Comparison of ENCODE assay signal across 8 mouse cellular contexts in genomic region chr11:121260211-121260906, GRCm38 (mm10). TPM values are rescaled to one million over a fixed set of nuclear protein-coding genes. Genes with fewer than 3 reads are reported as not detected.
DNase-seq lines count a peak whose midpoint lies in the region; ATAC-seq and TF ChIP-seq lines count a peak whose summit lies in the region.

No protein-coding gene starts in this region.

- H3K36me3 ChIP-seq in heart, postnatal 0 days (replicated peaks; ENCODE audit: control insufficient read depth, insufficient read depth, low read length), result peaks cover 16% of the 10 kb centered on the region

- peak overlapping the region; percentile 94 for H3K9ac ChIP-seq in heart, postnatal 0 days (replicated peaks; ENCODE audit: low read depth, low read length)

- no peaks in the 10 kb centered on the region for H3K9me3 ChIP-seq in heart, postnatal 0 days (replicated peaks; ENCODE audit: control insufficient read depth, low read length)

- DNase-seq in adrenal gland, postnatal 4 days (ENCODE audit: low spot score in 2 of 2), result peak; percentile 10 to 15
- no peak for DNase-seq in heart, postnatal 0 days (ENCODE audit: low spot score)
- peak in 1 of 2 experiments; percentile 38 for DNase-seq in left cerebral cortex, adult 2 months (ENCODE audit: extremely low spot score in 1 of 2, low spot score in 2 of 2)
- DNase-seq in lung, postnatal 4 days, result peak; percentile 50 to 55
- DNase-seq in right cerebral cortex, adult 18-20 months, result peak; percentile 20
- DNase-seq in urinary bladder, postnatal 14 days (ENCODE audit: low spot score), result peak; percentile 18

- peak; percentile 34 for ATAC-seq in CD4-positive, CD25-positive, alpha-beta regulatory T cell, adult 4 months
- peak; percentile 32 for ATAC-seq in erythroblast, adult 5-6 weeks (replicated peaks; ENCODE audit: low FRiP score, poor library complexity, severe bottlenecking)
- peak; percentile 21 for ATAC-seq in heart, postnatal 0 days (ENCODE audit: insufficient read depth, low read depth)

- H3K4me1 ChIP-seq in heart, postnatal 0 days (ENCODE audit: control insufficient read depth, insufficient read depth), result peaks cover 15% of the 10 kb centered on the region

- peak overlapping the region; percentile 83 for H3K27ac ChIP-seq in heart, postnatal 0 days (ENCODE audit: low read depth)
- peak overlapping the region; percentile 83 for H3K27ac ChIP-seq in left cerebral cortex, adult 2 months

- no peak for TF ChIP-seq CTCF in heart, postnatal 0 days (IDR thresholded peaks at IDR 0.05; ENCODE audit: low read depth)
- no peak for TF ChIP-seq CTCF in left cerebral cortex, adult 2 months (IDR thresholded peaks at IDR 0.05)

- H3K4me2 ChIP-seq in heart, postnatal 0 days (ENCODE audit: low read depth, low read length), result peak overlapping the region; percentile 87

- H3K27me3 ChIP-seq in heart, postnatal 0 days (ENCODE audit: control insufficient read depth, insufficient read depth, low read length), result no peaks in the 10 kb centered on the region

- peak overlapping the region; percentile 98 for H3K4me3 ChIP-seq in heart, postnatal 0 days (ENCODE audit: low read depth, low read length)
- H3K4me3 ChIP-seq in left cerebral cortex, adult 2 months, result peak overlapping the region; percentile 93

- WGBS in heart, postnatal 0 days, result under 1% methylated on average over 50 of the region's 60 CpGs

- intact Hi-C loops in left cerebral cortex, adult 2 months (cut with DNase I), result loop anchor here (5.0 kb wide), 1 partner anchor 92 kb away; the partner anchor contains the start of gene Wdr45b

- TF ChIP-seq EP300 in heart, postnatal 0 days (IDR thresholded peaks at IDR 0.05; ENCODE audit: low read depth), result no peak

RNA-seq across cellular contexts. Expression of gene Foxk2, which starts 0.6 kb away (rescaled TPM):
- 1 to 10 TPM; 4.1 to 6.1 TPM for polyA plus RNA-seq in CD4-positive, CD25-positive, alpha-beta regulatory T cell, adult 4 months (2017; shearing (Covaris generic))
- total RNA-seq in adrenal gland, postnatal 4 days (2021), result 10 to 100 TPM; 32.7 to 36.7 TPM
- 6.1 and 13.4 TPM in 2 replicates for total RNA-seq in erythroblast, adult 5-6 weeks (2015; ENCODE audit: low replicate concordance)
- total RNA-seq in erythroblast, adult 5-6 weeks (2017; ENCODE audit: low replicate concordance), result 7.1 and 7.2 TPM in 2 replicates
- total RNA-seq in heart, postnatal 0 days (2014; rRNA removed; ENCODE audit: low replicate concordance), result 23.5 and 25.8 TPM in 2 replicates
- 3.0 and 3.8 TPM in 2 replicates for polyA plus RNA-seq in heart, postnatal 0 days (2015; fragmentation: Nextera tagmentation; extraction: Ambion mirVana)
- total RNA-seq in left cerebral cortex, adult 2 months (2021), result 10 to 100 TPM; 84.0 to 86.5 TPM

RNA-seq across cellular contexts. Expression of gene Narf, which starts 23.3 kb away (rescaled TPM):
- polyA plus RNA-seq in CD4-positive, CD25-positive, alpha-beta regulatory T cell, adult 4 months (2017; shearing (Covaris generic)), result 10 to 100 TPM; 30.1 to 41.9 TPM
- total RNA-seq in adrenal gland, postnatal 4 days (2021), result 10 to 100 TPM; 28.4 to 36.2 TPM
- total RNA-seq in erythroblast, adult 5-6 weeks (2015; ENCODE audit: low replicate concordance), result 145 and 154 TPM in 2 replicates
- 264 and 277 TPM in 2 replicates for total RNA-seq in erythroblast, adult 5-6 weeks (2017; ENCODE audit: low replicate concordance)
- total RNA-seq in heart, postnatal 0 days (2014; rRNA removed; ENCODE audit: low replicate concordance), result 159 and 217 TPM in 2 replicates
- polyA plus RNA-seq in heart, postnatal 0 days (2015; fragmentation: Nextera tagmentation; extraction: Ambion mirVana), result 40.0 and 48.2 TPM in 2 replicates
- total RNA-seq in left cerebral cortex, adult 2 months (2021), result 10 to 100 TPM; 39.2 to 48.9 TPM

RNA-seq across cellular contexts. Expression of gene Cybc1, which starts 31.2 kb away (rescaled TPM):
- polyA plus RNA-seq in CD4-positive, CD25-positive, alpha-beta regulatory T cell, adult 4 months (2017; shearing (Covaris generic)), result 100 to 1,000 TPM; 103 to 150 TPM
- total RNA-seq in adrenal gland, postnatal 4 days (2021), result 10 to 100 TPM; 27.6 to 28.3 TPM
- 4.6 and 24.7 TPM in 2 replicates for total RNA-seq in erythroblast, adult 5-6 weeks (2015; ENCODE audit: low replicate concordance)
- 16.6 and 16.9 TPM in 2 replicates for total RNA-seq in erythroblast, adult 5-6 weeks (2017; ENCODE audit: low replicate concordance)
- 11.3 and 13.0 TPM in 2 replicates for total RNA-seq in heart, postnatal 0 days (2014; rRNA removed; ENCODE audit: low replicate concordance)
- polyA plus RNA-seq in heart, postnatal 0 days (2015; fragmentation: Nextera tagmentation; extraction: Ambion mirVana), result 12.4 and 13.5 TPM in 2 replicates
- 10 to 100 TPM; 22.0 to 23.3 TPM for total RNA-seq in left cerebral cortex, adult 2 months (2021)

RNA-seq across cellular contexts. Expression of gene Ogfod3, which starts 55.8 kb away (rescaled TPM):
- polyA plus RNA-seq in CD4-positive, CD25-positive, alpha-beta regulatory T cell, adult 4 months (2017; shearing (Covaris generic)), result 1 to 10 TPM; 7.8 to 8.8 TPM
- total RNA-seq in adrenal gland, postnatal 4 days (2021), result 10 to 100 TPM; 23.6 to 26.0 TPM
- total RNA-seq in erythroblast, adult 5-6 weeks (2015; ENCODE audit: low replicate concordance), result 0.77 and 1.0 TPM in 2 replicates
- total RNA-seq in erythroblast, adult 5-6 weeks (2017; ENCODE audit: low replicate concordance), result 2.6 TPM in 2 replicates
- 8.7 and 10.9 TPM in 2 replicates for total RNA-seq in heart, postnatal 0 days (2014; rRNA removed; ENCODE audit: low replicate concordance)
- 26.8 and 27.1 TPM in 2 replicates for polyA plus RNA-seq in heart, postnatal 0 days (2015; fragmentation: Nextera tagmentation; extraction: Ambion mirVana)
- total RNA-seq in left cerebral cortex, adult 2 months (2021), result 1 to 10 TPM; 7.2 TPM

RNA-seq across cellular contexts. Expression of gene Hexdc, which starts 56.1 kb away (rescaled TPM):
- polyA plus RNA-seq in CD4-positive, CD25-positive, alpha-beta regulatory T cell, adult 4 months (2017; shearing (Covaris generic)), result 1 to 10 TPM; 2.3 to 3.1 TPM
- 10 to 100 TPM; 21.9 to 22.5 TPM for total RNA-seq in adrenal gland, postnatal 4 days (2021)
- total RNA-seq in erythroblast, adult 5-6 weeks (2015; ENCODE audit: low replicate concordance), result 0.84 and 6.9 TPM in 2 replicates
- 0.51 and 3.9 TPM in 2 replicates for total RNA-seq in erythroblast, adult 5-6 weeks (2017; ENCODE audit: low replicate concordance)
- 23.8 and 36.6 TPM in 2 replicates for total RNA-seq in heart, postnatal 0 days (2014; rRNA removed; ENCODE audit: low replicate concordance)
- polyA plus RNA-seq in heart, postnatal 0 days (2015; fragmentation: Nextera tagmentation; extraction: Ambion mirVana), result 6.4 and 6.5 TPM in 2 replicates
- total RNA-seq in left cerebral cortex, adult 2 months (2021), result 10 to 100 TPM; 21.2 to 26.8 TPM
